14 mouse cellular contexts compared by ENCODE assay signal in the genomic region with DNA sequence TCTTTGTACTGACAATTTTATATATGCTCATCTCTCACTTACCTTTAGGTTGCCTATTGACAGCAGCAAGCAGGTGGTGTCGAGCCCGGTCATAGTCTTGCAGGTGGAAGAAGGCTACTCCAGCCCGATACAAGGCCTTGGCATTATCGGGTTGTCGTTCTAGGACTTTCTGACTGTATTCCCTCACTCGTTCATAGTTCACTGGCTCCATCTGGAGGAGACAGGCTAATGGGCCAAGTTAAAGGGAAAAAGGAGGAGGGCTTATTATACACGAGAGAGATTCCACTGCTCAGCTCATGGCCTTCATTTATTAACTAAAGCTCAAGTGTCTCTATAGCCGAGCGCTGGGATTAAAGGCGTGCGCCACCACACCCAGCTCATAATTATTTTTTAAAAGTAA. TPM values are rescaled to one million over a fixed set of nuclear protein-coding genes. Genes with fewer than 3 reads are reported as not detected.
DNase-seq lines count a peak whose midpoint lies in the region; ATAC-seq and TF ChIP-seq lines count a peak whose summit lies in the region.
"Had no signal": no experiment of that assay in that cellular context is flagged by ENCODE, and none has a peak within 500 bp of the region (broad histone marks: within the 10 kb centered on the region; RNA-seq: fewer than 3 reads in every experiment).

No protein-coding gene starts in this region.

- peak overlapping the region; percentile 23 for H3K4me3 ChIP-seq in cerebellum, adult 2 months (replicated peaks; ENCODE audit: insufficient read depth, low read depth, low read length)
- H3K4me3 ChIP-seq in layer of hippocampus, adult 2 months, result no peak overlapping the region
- no peak overlapping the region; the same call in 1 of the 2 replicates for H3K4me3 ChIP-seq in embryonic facial prominence, embryonic 13.5 days

- WGBS in cerebellum, adult 2 months, result 36% methylated on average over 11 of the region's 11 CpGs
- WGBS in embryonic facial prominence, embryonic 13.5 days, result 76% methylated on average over 11 of the region's 11 CpGs

- no peak for TF ChIP-seq CTCF in cerebellum, adult 2 months (IDR thresholded peaks at IDR 0.05; ENCODE audit: borderline replicate concordance, insufficient read depth, low read depth, low read length)
- peak; percentile 62 for TF ChIP-seq CTCF in layer of hippocampus, adult 2 months (conservative IDR thresholded peaks at IDR 0.05)

- H3K4me2 ChIP-seq in embryonic facial prominence, embryonic 13.5 days, result no peak overlapping the region

- H3K9ac ChIP-seq in embryonic facial prominence, embryonic 13.5 days, result 0 out of 2 replicates have a peak overlapping the region, but pooled peaks have one; percentile 36

- DNase-seq in cerebellum, adult 2 months, result peak in 1 of 2 experiments; percentile 43
- no peak for DNase-seq in cerebellum, postnatal 36 days
- DNase-seq in layer of hippocampus, adult 2 months (ENCODE audit: low spot score in 2 of 2), result no peak
- no peak for DNase-seq in layer of hippocampus, postnatal 25 days (ENCODE audit: extremely low spot score in 1 of 2, low spot score in 1 of 2)
- DNase-seq in kidney, postnatal 4 days, result peak; percentile 27 to 52
- DNase-seq in frontal cortex, postnatal 25 days (ENCODE audit: low spot score in 2 of 2), result no peak
- no peak for DNase-seq in natural killer cell, adult 2 months (ENCODE audit: low spot score in 2 of 2)
- DNase-seq: B cell, adult 2 months; embryo, embryonic 11 days had no signal

- no peaks in the 10 kb centered on the region for H3K9me3 ChIP-seq in embryonic facial prominence, embryonic 13.5 days

- TF ChIP-seq POLR2A in cerebellum, adult 2 months (IDR thresholded peaks at IDR 0.05; ENCODE audit: borderline replicate concordance, insufficient read depth, low read length), result no peak

- peaks cover 53% of the 10 kb centered on the region for H3K36me3 ChIP-seq in embryonic facial prominence, embryonic 13.5 days

- peaks cover 7% of the 10 kb centered on the region; the same call in 1 of the 2 replicates for H3K4me1 ChIP-seq in cerebellum, adult 2 months (ENCODE audit: control insufficient read depth, insufficient read depth, low read length)
- H3K4me1 ChIP-seq in embryonic facial prominence, embryonic 13.5 days, result peaks cover 27% of the 10 kb centered on the region

- H3K27ac ChIP-seq in cerebellum, adult 2 months (ENCODE audit: insufficient read depth, low read length), result no peak overlapping the region
- H3K27ac ChIP-seq in layer of hippocampus, adult 2 months, result no peak overlapping the region
- H3K27ac ChIP-seq in embryonic facial prominence, embryonic 13.5 days, result no peak overlapping the region

- H3K27me3 ChIP-seq in cerebellum, adult 2 months (ENCODE audit: control insufficient read depth, insufficient read depth, low read length), result no peaks in the 10 kb centered on the region
- no peaks in the 10 kb centered on the region for H3K27me3 ChIP-seq in embryonic facial prominence, embryonic 13.5 days

- no peak for ATAC-seq in embryonic facial prominence, embryonic 13.5 days (ENCODE audit: insufficient number of reproducible peaks, insufficient read depth, low FRiP score, low TSS enrichment, low read depth)

RNA-seq across cellular contexts. Expression of gene Ttc9c, which starts 3.3 kb away (rescaled TPM):
- 34.4 and 36.0 TPM in 2 replicates for polyA plus RNA-seq in cerebellum, adult 2 months (2012; rRNA removed)
- 10 to 100 TPM; 36.5 to 37.9 TPM for total RNA-seq in layer of hippocampus, adult 2 months (2021)
- 10 to 100 TPM; 35.3 to 36.4 TPM for total RNA-seq in layer of hippocampus, postnatal 25 days (2021)
- polyA plus RNA-seq in embryonic facial prominence, embryonic 13.5 days (2015; fragmentation: Nextera tagmentation; extraction: Ambion mirVana), result 78.7 and 82.9 TPM in 2 replicates

RNA-seq across cellular contexts. Expression of gene Hnrnpul2, which starts 4.0 kb away (rescaled TPM):
- polyA plus RNA-seq in cerebellum, adult 2 months (2012; rRNA removed), result 97.7 and 101 TPM in 2 replicates
- 100 to 1,000 TPM; 123 to 127 TPM for total RNA-seq in layer of hippocampus, adult 2 months (2021)
- 100 to 1,000 TPM; 109 to 120 TPM for total RNA-seq in layer of hippocampus, postnatal 25 days (2021)
- polyA plus RNA-seq in embryonic facial prominence, embryonic 13.5 days (2015; fragmentation: Nextera tagmentation; extraction: Ambion mirVana), result 7.4 and 7.6 TPM in 2 replicates

RNA-seq across cellular contexts. Expression of gene Zbtb3, which starts 13.5 kb away (rescaled TPM):
- polyA plus RNA-seq in cerebellum, adult 2 months (2012; rRNA removed), result 3.7 and 3.8 TPM in 2 replicates
- 1 to 10 TPM; 5.8 to 6.5 TPM for total RNA-seq in layer of hippocampus, adult 2 months (2021)
- 1 to 10 TPM; 6.4 to 6.6 TPM for total RNA-seq in layer of hippocampus, postnatal 25 days (2021)
- 5.5 and 6.0 TPM in 2 replicates for polyA plus RNA-seq in embryonic facial prominence, embryonic 13.5 days (2015; fragmentation: Nextera tagmentation; extraction: Ambion mirVana)

RNA-seq across cellular contexts. Expression of gene AC129217.1, which starts 13.8 kb away (rescaled TPM):
- polyA plus RNA-seq in cerebellum, adult 2 months (2012; rRNA removed), result not detected in 2 replicates
- 1 to 10 TPM in 1 of 2 experiments, not detected in 1; 3.4 TPM for total RNA-seq in layer of hippocampus, adult 2 months (2021)
- 1 to 10 TPM in 1 of 2 experiments, not detected in 1; 4.5 TPM for total RNA-seq in layer of hippocampus, postnatal 25 days (2021)
- polyA plus RNA-seq in embryonic facial prominence, embryonic 13.5 days (2015; fragmentation: Nextera tagmentation; extraction: Ambion mirVana), result not detected in 2 replicates
- total RNA-seq: layer of hippocampus, adult 8-10 months; megakaryocyte-erythroid progenitor cell, adult 5-6 weeks had no signal
- polyA plus RNA-seq: heart, embryonic 16.5 days; liver, adult 2 months had no signal

RNA-seq across cellular contexts. Expression of gene Polr2g, which starts 17.4 kb away (rescaled TPM):
- 155 and 157 TPM in 2 replicates for polyA plus RNA-seq in cerebellum, adult 2 months (2012; rRNA removed)
- 100 to 1,000 TPM; 113 to 120 TPM for total RNA-seq in layer of hippocampus, adult 2 months (2021)
- total RNA-seq in layer of hippocampus, postnatal 25 days (2021), result 100 to 1,000 TPM; 112 to 130 TPM
- polyA plus RNA-seq in embryonic facial prominence, embryonic 13.5 days (2015; fragmentation: Nextera tagmentation; extraction: Ambion mirVana), result 175 and 178 TPM in 2 replicates

Comparison
In these comparisons a context has a peak if more than half of its experiments do, and no peak if none do; other contexts are left out.
1. DNase-seq: peak in kidney, postnatal 4 days (2 of 2); none in cerebellum, postnatal 36 days (0 of 2), layer of hippocampus, adult 2 months (0 of 2), layer of hippocampus, postnatal 25 days (0 of 2), frontal cortex, postnatal 25 days (0 of 2) and natural killer cell, adult 2 months (0 of 2).